Mouse (Mus musculus): ENCODE measurements at regions not wholly inside any gene's neighbourhood (a gene's known extent, or its start where the extent isn't known, plus 50 kb on each side); places are given as distances from the start of the nearest gene placed in this dataset.

GRCm38 (mm10) chr5:46278190-46278589, 420.8 kb upstream of the Lcorl start:
- DNase-seq (ENCODE audit: low spot score): no peak

DNA sequence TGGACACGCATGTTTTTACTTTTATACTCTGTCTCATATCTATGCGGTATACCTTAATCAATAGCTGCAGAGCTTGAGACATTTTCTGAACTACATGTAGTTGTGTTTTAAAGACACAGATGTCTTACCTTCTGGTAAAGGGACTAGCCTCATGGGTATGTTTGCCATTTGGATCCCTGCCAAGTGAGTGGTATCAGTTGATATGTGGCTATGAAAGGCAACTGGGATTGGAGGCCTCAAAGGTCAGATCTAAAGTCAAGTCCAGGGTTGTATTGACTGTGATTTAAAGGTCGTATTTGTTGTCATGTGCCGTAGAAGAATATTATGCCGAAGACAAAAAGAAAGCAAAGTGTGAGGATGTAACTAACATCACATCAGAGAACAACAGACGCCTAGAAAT, 399.3 kb upstream of the Lcorl start:
- no peak for DNase-seq (ENCODE audit: low spot score)

GRCm38 (mm10) chr5:46253940-46254339, 396.5 kb upstream of the Lcorl start:
- no peak for DNase-seq (ENCODE audit: low spot score)

GRCm38 (mm10) chr5:46235364-46236067, 378.1 kb upstream of the Lcorl start:
- DNase-seq (ENCODE audit: low spot score): peak; percentile 13

DNA sequence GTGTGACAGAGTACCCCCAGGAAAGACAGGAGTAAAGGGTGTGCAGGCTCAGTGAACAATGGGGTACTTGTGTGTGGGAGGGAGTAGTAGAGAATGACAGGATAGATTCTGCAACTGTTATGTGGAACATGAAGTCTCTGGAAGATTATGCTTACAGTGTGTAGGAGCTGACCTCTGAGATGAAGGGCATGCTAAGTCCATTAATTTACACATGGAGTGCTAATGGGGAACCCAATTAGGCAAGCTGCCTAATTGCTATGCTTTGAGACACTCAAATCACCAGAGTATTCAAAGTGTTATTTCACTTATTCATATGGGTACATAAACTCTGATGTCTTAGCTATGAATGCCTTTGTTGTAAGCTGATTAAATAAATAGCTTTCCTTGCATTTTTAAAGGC, 375.4 kb upstream of the Lcorl start:
- no peak for DNase-seq (ENCODE audit: low spot score)

DNA sequence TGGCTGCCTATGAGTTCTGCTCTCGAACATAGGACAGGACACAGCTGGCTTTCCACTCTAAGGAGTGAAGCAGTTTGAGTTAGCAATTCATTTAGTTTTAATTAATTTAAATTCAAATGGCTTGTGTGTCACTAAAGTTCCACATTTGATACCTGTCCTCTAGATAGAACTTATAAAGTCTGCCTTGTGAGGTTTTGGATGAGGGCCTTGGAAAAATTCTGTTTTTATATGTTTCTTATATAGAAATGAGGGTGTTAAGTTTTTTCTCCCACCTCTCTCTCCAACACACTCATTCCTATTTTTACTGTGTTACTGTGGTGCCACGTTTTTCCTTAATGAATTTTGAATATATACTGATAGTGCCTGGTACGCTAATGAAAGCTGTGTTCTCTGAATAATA, 371.3 kb upstream of the Lcorl start:
- DNase-seq (ENCODE audit: low spot score): no peak

DNA sequence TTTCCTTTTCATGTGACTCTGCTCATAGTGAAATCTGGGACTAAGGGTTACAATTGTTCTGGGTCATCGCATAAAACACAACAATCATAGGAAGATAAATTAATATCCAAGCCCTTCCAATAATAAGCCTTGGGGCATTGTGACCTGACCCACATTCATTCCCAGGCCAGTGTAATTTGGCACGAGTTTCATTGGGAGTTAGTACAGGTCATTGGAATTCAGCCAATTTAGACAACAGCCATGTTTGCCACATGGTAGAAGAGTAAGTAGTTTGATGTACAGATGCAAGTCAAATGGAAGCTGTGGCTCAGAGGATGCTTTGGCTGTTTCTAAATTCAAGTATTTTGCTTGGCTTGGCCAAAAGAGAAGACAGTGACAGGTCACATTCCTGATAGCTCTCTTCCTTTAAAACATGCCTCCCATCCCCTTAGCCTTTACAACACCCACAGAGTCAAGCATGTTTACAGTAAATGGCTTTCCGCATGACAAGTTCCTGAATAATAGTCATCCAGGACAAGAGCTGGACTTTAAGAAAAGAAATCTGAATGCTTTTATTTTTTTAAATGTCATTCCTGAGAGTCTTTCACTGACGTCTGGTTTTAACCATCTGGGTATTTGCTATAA, 355.5 kb upstream of the Lcorl start:
- no peak for DNase-seq (ENCODE audit: low spot score)

- no peak for DNase-seq (ENCODE audit: low spot score)
These were observed 351.7 kb upstream of the Lcorl start for GRCm38 (mm10) chr5:46209076-46209475.

GRCm38 (mm10) chr5:46203744-46204143, 346.3 kb upstream of the Lcorl start:
- no peak for DNase-seq (ENCODE audit: low spot score)

GRCm38 (mm10) chr5:46202457-46202772, 345.0 kb upstream of the Lcorl start:
- no peak for DNase-seq (ENCODE audit: low spot score)

DNA sequence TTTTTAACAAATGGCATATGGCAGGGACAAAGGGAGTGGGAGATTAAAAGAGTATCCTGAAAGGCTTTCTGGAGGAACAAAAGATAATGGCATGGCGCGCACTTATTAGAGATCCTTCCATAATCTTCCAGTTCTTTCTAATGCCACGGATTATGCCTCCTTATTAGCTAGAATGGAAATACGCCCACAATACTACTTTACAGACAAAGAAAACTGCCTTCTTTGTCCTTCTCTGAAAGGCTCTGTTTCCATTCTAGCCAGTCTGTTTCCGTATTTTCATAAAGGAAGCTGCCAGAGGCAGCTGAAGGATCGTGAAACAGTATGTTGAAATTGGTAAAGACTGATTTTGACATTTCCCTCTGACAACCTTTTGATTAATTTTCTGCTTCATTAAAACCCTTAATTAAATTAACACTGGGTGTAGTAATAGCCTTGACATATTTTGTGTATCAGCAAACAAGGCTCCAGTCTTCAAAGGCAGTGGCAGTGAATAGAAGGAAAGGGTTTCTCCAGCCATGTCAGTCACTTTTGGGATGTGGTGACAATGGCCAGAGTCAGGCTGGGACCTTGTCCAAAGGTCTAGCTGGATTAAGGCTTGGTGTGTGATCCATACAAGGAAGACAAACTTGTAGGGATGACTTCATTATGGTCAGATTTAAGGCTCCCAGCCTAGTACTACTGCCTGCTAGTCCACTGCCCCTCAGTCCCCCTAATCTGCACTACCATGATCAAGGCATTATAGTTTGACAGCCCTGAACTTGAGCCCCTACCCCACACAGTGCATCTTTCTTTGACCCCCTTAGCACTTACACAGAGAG, 344.4 kb upstream of the Lcorl start:
- peak; percentile 8 for DNase-seq (ENCODE audit: low spot score)

DNA sequence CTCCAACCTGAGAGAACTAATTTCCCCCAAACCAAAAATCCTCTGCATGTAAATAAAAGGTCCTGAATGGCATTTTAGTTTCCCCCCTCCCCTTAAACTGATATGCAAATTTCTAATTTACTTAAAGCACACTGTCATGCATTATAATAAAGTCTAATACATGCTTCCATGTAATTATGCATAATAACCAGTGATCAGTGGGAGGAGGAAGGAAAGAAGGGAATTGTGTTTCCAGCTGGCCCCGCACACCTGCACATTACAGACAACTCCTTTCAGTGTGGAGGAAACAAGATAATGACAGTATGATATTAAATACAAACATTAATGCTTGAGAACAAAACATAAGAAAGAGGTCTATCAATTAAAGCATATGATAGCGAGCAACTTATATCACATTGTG, 329.5 kb upstream of the Lcorl start:
- no peak for DNase-seq (ENCODE audit: low spot score)

GRCm38 (mm10) chr5:46182157-46182556, 324.7 kb upstream of the Lcorl start:
- no peak for DNase-seq (ENCODE audit: low spot score)

- DNase-seq (ENCODE audit: low spot score): peak; percentile 22
These were observed 314.9 kb upstream of the Lcorl start for GRCm38 (mm10) chr5:46172315-46172714.

- DNase-seq (ENCODE audit: low spot score): no peak
These were observed 303.4 kb upstream of the Lcorl start for GRCm38 (mm10) chr5:46160774-46161173.

- DNase-seq (ENCODE audit: low spot score): no peak
These were observed 294.6 kb upstream of the Lcorl start for GRCm38 (mm10) chr5:46151973-46152372.

GRCm38 (mm10) chr5:46150825-46151224, 293.4 kb upstream of the Lcorl start:
- DNase-seq (ENCODE audit: low spot score): peak; percentile 44

DNA sequence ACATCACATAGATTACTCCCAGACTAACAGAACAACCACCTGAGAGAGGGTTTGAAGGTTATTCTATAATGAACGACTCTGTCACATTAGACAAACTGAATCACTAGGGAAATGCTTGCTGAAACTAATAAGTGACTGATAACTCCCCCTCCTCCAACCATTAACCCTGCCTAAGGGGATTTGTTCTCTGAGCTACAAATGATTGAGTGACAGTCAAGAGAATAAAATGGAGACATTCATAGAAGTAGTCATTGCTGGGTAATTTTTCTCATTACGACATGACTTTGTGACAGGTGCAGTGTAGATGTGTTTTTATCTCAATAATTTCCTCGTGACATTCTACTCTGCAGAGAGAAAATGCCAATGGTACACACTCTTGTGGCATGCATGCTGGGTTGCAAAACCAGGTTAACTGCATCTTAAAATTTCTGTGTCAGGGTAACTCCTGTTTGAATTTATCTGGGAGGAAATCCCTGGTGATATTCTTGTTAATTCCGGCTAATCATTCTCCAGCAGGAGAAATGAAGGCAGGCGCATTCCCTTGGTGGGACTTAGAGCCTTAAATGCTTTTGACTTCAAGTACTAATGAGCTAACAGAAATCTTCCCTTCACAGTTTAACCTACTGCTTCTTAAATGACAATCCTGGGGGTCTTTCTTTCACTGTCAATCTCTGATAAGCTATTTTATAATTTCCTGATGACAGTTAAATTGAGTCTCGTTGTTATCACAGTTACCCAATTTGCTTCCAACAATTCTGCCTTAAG, 292.6 kb upstream of the Lcorl start:
- no peak for DNase-seq (ENCODE audit: low spot score)

DNA sequence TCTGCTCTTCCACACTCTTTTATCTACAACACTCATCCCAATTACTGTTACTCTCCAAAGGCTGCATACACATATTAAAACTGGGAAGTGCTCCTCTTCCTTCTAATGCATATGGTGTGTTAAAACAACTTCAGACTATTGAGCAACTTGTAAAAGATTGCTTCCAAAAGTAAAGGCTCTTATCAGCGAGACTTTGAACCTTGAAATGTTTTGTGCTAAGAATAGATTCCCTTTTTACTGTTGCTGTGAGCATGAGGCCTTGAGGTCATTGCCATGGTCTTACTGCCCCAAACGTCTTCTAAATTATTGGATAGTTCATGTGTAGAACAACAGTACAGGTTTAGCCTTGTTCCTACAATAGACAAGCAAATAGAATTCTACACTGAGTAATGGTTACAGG, 281.6 kb upstream of the Lcorl start:
- DNase-seq (ENCODE audit: low spot score): no peak

DNA sequence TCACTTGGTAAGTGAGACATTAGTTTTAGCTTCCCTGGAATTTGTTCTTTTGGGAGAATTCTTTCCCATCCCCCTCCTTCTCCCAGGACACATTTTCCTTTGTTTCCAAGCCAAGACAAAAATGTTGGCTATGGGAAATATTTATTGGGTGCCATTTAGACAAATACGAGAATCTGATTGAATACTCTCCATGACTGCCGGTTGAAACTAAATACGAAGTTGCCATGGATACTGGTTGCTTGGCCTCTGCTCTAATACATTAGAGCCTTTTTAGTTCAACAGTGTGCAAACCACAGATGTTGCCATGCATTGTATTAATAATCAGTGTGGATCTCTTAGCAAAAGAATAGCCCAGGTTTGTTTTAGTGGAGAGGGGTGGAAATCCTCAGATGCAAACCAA, 280.3 kb upstream of the Lcorl start:
- DNase-seq (ENCODE audit: low spot score): peak; percentile 28

DNA sequence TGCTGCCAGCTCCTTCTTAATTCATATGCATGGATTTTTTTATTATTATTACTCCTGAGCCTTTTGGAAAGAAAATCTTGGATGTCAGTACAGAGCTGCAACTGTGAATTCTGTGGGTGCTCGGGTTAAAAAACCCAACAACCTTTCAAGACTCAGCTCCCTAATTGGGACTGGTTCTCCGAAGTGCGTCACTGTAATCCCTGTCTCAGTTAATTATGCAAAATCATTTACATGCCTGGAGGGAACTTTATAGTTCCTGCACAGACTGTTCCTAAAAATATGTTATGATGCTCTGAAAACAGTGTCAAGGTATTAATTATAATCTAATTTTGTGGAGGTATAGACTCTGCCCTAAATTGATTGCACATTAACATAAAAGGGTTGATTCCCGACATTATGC, 250.6 kb upstream of the Lcorl start:
- no peak for DNase-seq (ENCODE audit: low spot score)

GRCm38 (mm10) chr5:46103350-46103749, 245.9 kb upstream of the Lcorl start:
- no peak for DNase-seq (ENCODE audit: low spot score)

GRCm38 (mm10) chr5:46092549-46092948, 235.1 kb upstream of the Lcorl start:
- DNase-seq (ENCODE audit: low spot score): no peak
